Mouse (Mus musculus) gastrocnemius, adult 2 months (tissue): ENCODE data around the gene D230025D16Rik. TPM values are rescaled to one million over a fixed set of nuclear protein-coding genes. Genes with fewer than 3 reads are reported as not detected.

Experiments used
- DNase-seq: peaks from one replicate; pipeline ENCODE4 v3.0.0; 2022
- H3K27ac ChIP-seq: fragments of 200-600 bp; 2 replicates; pipeline ENCODE4 v1.8.1; 2022; ENCODE audit warnings: mild to moderate bottlenecking
- H3K4me3 ChIP-seq: fragments of 200-600 bp; 2 replicates; pipeline ENCODE4 v1.8.1; 2022; ENCODE audit warnings: mild to moderate bottlenecking, moderate library complexity
- CTCF ChIP-seq: fragments of 200-600 bp; IDR thresholded peaks from 2 replicates; pipeline ENCODE4 v1.8.1; 2022; ENCODE audit warnings: antibody characterized with exemption, mild to moderate bottlenecking, moderate library complexity
- intact Hi-C: fragments of 180-260 bp; cut with DNase I; formaldehyde crosslinking; loops from one replicate; pipeline ENCODE4 v1.15.1; 2025
- total RNA-seq, 2 experiments: library from RNA; stranded (reverse); gene quantifications; 2 replicates each; pipeline ENCODE4 v1.2.3; 2021

D230025D16Rik gene
- total RNA-seq, 2 experiments from 2014 or later = 28.1 to 33.1 TPM

DNA sequence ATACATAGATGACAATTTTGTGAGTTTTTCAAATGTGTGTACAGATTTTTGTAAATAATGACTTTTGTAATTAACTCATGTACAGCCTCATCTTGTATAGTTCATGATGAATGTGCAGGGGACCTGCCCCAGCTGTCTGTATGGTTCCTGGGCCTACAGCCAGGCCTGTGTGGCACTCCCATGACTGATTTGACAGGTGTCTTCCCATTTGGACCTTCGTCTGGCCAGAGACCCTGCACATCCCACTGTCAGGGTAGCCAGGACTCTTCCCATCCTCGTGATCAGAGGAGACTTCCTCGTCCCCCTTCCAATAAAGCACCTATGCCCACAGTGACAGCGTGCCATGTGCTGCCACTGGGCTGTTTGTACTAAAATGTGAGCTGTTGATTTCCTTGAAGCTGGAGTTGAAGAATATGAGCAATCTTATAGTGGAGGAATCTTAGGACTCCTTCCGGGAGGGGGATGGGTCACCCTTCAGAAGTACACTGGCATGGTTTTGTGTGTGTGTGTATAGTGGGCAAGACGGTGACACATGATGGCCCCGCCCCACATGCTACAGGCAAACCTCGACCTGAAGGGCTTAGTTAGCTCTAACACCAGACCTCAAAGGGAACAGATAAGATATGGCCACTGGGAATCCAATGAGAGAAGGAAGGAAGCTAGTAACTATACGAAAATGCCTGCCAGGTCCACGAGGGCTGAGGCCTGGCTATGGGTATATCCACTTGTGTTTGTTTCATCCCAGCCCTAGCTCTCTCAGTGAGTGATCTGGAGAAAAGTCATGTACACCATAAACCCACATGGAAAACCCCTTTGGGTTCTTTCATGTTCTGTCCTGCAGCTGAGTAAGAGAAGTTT lies 28.0 kb downstream of the D230025D16Rik start:
- DNase-seq = no peak
- H3K4me3 ChIP-seq = peak overlapping the region; percentile 90
- intact Hi-C loops = no loop called here
- no peak overlapping the region for H3K27ac ChIP-seq
- no peak for TF ChIP-seq CTCF

DNA sequence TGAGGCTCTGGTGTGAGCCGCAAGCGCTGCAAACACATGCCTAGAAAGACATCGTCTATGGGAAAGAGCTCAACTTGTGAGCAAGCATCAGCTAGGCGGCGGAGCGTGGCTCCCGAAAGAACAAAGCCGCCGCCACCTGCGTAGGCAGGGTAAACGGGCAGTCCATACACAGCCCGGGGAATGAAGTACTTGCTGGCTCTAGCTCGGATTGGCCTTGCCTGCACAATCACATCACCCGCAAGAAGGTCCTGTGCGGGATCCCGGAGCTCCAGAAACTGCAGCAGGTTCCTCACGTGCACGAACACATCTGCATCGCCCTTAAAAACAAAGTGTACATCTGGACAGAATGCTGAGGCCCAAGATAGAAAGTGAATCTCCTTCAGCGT lies 28.8 kb downstream of the D230025D16Rik start:
- DNase-seq = no peak
- Histone ChIP-seq H3K27ac (peak overlapping the region; percentile 90), H3K4me3 (peak overlapping the region; percentile 90)
- TF ChIP-seq CTCF = no peak
- intact Hi-C loops = no loop called here

DNA sequence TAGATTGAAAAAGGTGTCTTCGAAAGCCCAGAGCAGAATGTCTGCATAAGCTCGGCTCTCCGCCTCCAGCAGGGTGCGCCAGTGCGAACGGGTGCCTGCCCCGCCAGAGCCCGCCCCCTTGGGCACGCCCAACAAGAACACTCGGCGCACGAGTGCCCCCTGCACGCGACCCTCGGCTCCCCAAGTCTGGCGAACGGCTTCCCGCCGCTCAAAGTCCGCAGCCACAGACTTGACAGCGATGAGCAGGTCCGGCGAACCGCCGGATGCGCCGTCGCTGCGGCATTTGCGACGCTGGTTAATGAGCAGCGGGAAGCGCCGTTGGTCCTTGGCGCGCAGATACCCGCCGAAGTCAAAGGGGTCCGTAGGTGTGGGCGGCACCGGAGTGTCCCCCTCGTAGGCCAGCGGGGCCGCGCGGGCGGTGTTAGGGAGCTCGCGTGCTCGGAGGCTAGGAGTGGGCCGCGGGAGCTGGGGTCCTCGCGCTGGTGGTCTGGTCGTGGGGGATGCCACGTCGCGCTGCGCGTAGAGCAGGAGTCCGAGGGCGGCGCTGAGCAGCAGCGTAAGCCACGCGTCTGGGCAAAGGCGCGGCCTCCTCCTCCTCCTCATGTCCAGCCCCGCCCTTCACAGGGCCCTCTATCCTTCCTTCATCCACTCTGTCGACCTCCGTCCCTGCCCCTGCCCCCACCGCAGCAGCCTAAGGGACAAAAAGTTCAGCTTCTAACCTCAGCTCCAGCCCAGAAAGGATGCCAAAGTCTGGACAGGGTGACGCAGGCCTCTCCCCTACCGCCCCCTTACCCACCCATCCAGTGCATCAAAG lies 29.4 kb downstream of the D230025D16Rik start:
- intact Hi-C loops = no loop called here
- TF ChIP-seq CTCF = peak; percentile 89
- Histone ChIP-seq H3K27ac (peak overlapping the region; percentile 90), H3K4me3 (peak overlapping the region; percentile 90)
- peak; percentile 93 for DNase-seq

DNA sequence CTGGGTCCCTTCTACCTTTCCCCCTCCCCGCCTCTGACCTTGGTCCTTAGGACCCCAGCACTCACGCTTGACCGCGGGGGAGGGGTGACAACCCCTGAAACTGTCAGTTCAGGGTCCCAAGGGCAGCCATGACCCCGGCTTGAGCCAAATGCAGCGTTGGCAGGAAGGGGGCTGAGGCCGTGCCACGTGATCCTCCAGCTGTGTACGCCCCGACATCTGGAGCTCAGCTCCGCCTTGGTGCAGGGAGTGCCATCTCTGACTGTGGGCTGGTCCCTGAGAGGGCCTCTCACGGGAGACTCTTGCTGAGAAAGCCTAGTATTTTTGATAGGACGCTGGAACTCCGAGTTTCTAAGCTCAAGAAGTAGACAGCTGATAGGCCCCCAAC lies 30.0 kb downstream of the D230025D16Rik start, which contains the start of gene B3gnt9:
B3gnt9 (minus strand) TSS at position 188 of the 385 bp plus-strand sequence.
- TF ChIP-seq CTCF = no peak

DNA sequence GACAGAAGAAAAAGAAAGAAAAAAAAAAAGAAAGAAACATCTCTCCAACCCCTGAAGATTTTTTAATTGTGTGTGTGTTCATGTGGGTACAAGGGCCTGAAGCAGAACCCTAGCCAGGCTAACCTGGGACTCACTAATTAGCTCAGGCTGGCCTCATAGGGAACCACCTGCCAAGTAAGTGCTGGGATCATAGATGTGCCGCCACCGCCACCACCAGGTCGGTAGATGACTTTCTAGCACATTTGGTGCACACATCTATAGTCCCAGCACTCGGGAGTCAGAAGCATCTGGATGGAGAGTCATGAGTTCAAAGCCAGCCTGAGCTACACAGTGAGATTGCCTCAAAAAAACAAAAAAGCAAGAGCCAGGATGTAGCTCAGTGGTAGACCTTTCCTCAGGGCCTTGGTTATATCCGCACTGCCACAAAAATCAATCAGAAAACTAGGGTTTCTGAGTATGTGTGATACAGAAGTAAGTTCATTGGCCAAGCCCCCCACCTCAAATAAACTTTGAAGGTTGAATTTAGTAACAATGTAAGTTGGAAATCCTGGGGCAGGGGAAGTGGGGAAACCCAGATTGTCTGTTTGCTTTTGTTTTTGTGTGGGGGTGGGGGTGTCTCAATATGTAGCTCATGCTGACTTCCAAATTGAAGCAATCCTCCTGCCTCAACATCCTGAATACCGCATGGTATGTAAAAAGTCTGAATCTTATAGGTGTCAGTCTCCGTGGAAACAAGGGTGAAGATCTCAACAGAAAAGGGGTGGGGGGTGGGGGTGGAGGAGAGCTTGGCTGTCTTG lies 32.6 kb downstream of the D230025D16Rik start:
- intact Hi-C loops = loop anchor here (2.0 kb wide), 1 partner anchor 137 kb away; no protein-coding TSS in a partner anchor
- no peak for TF ChIP-seq CTCF
- DNase-seq = no peak
- no peak overlapping the region for H3K4me3 ChIP-seq
- H3K27ac ChIP-seq = no peak overlapping the region

More for the DNA sequence above, 30.0 kb downstream of the D230025D16Rik start, which contains the start of gene B3gnt9:
- DNase-seq = peak; percentile 88
- peak within 1 kb of the TSS; percentile 90 for H3K4me3 ChIP-seq
- H3K27ac ChIP-seq = peak within 1 kb of the TSS; percentile 90
- intact Hi-C loops = no loop called here

DNA sequence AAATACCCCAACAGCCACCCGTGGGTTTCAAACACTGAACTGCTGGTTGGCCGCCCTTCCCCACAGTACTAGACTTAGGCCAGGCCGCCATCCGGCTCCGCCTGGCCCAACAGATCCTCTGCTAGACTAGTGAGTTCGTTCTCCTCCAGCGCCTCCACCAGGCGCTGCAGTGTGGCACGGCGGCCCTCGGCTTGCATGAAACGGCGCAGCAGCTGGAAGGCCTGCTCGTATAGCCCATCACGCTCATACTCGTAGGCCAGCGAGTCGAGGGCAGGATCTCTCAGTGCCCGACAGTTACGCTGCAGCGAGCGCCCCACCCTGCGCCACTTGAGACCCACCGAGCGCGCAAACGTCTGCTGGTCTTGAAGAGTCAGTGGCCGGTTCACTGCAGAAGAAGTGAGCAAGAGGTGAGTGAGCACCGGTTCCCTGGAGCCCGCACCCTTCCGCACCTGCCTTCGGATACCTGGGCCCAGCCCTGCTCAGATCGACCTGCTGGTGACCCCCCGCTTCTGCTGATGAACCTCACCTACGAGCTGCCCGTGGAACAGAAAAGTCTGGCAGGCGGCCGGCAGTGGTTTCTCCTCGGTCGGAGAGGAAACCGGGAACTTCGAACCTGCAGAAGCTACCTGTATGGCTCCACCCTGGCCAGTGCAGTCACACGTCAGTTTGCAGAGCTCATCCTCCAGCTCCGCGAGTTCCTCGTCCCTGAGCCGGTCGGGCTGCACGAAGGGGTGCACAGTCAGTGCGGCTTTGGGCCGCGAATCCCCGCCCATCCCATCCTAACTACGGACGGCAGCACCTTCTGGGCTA lies 34.2 kb downstream of the D230025D16Rik start:
- Histone ChIP-seq H3K27ac (no peak overlapping the region), H3K4me3 (peak overlapping the region; percentile 71)
- intact Hi-C loops = loop anchor here (1.0 to 2.0 kb wide), 2 partner anchors 121 to 138 kb away; no protein-coding TSS in a partner anchor
- peak; percentile 49 for DNase-seq
- TF ChIP-seq CTCF = peak; percentile 6; the same call in 1 of the 2 replicates

DNA sequence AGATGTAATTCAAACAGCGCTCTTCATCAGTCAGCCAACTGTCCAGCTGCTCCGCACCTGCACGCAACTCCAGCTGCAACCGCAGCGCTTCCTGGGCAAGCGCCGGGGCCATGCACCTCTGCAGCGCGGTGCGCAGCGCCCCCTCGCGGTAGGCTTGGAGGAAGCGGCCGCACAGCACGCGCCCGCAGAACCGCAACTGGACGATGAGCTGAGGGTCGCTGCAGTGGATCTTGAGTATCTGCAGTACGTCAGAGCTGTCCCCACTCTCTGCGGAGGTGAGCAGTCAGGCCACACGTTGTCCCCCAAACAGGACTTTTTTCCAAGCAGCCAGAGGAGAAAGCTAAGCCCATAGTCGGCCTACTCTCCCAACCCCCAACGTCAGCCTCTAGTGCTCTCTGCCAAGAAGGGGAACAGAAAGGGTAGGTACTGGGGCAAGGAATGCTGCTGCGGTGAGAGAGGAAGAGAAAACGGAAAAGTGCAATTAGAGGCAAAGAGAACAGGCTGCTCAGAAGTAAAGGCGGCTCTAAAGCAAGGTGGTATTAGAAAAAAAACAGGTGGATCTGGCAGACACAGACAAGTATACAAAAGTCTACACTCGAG lies 34.9 kb downstream of the D230025D16Rik start:
- intact Hi-C loops = loop anchor here (1.0 to 2.0 kb wide), 2 partner anchors 122 to 139 kb away; no protein-coding TSS in a partner anchor
- peak; percentile 85 for DNase-seq
- TF ChIP-seq CTCF = peak; percentile 99; the same call in 1 of the 2 replicates
- Histone ChIP-seq H3K4me3 (peak overlapping the region; percentile 71), H3K27ac (no peak overlapping the region)

DNA sequence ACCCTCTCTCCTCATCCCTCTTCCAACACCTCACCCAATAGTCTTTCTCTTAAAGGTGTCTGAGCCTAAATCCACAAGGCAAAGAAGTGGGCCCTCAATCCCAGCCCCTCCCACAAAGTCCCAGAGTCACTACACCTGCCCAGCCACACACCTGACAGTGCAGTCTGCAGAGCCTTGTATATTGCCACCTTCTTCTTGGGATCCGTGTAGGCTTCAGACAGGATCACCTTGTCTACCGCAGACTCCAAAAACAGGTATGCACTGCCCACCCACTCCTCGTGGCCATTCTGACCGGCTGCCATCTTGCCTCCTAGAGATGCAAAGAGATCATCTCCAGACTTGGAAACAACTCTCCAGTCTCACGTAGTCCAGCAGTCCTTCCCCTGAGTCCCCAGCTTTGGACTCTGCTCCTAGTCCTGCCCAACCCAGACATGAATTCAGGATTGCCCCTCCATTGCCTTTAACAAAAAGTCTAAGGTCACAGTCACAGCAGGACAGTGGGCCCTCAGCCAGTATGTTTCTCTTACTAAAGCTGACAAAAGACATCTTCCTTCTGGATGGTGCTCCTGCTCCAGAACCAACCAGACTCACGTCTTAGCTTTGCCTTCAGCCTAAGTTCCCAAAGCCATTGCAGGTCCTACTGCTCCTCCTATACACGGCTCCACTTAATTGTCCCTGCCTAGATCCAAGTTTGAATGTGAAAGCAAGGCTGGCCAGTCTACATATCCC lies 35.6 kb downstream of the D230025D16Rik start:
- TF ChIP-seq CTCF = no peak
- intact Hi-C loops = no loop called here
- H3K27ac ChIP-seq = no peak overlapping the region
- H3K4me3 ChIP-seq = no peak overlapping the region
- no peak for DNase-seq

DNA sequence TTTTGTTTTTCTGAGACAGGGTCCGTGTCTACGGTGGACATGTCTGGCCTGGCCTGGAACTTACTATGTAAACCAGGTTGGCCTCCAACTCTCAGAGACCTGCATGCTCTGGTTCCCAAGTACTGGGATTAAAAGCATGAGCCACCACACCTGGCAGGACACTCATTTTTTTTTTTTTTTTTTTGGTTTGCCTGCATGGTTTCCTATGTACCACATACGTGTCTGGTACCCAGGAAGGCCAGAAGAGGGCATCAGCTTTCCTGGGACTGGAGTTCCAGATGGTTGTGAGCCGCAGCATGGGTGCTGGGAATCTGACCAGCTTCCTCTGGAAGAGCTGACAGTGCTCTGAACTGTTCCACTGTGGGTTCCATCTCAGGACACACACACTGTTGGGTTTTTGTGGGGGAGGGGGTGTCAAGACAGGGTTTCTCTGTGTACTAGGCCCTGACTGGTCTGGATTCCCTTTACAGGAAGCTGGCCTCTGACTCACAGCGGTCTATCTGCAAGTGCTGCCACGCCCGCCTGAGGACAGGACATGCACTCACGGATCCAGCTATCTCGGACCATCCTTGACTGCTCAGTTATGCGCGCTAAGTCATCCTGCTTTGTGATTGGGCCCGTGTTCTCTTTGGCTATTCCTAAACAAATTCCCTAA lies 36.5 kb downstream of the D230025D16Rik start:
- no peak overlapping the region for H3K27ac ChIP-seq
- H3K4me3 ChIP-seq = no peak overlapping the region
- no peak for TF ChIP-seq CTCF
- DNase-seq = no peak
- intact Hi-C loops = no loop called here
